ENCODE assay signal across 9 mouse cellular contexts in genomic region chr11:102137625-102138446, GRCm38 (mm10). TPM values are rescaled to one million over a fixed set of nuclear protein-coding genes. Genes with fewer than 3 reads are reported as not detected.
DNase-seq lines count a peak whose midpoint lies in the region; ATAC-seq lines count a peak whose summit lies in the region.
"Had no signal": no experiment of that assay in that cellular context is flagged by ENCODE, and none has a peak within 500 bp of the region (broad histone marks: within the 10 kb centered on the region; RNA-seq: fewer than 3 reads in every experiment).

No protein-coding gene starts in this region.

- no peaks in the 10 kb centered on the region for H3K4me1 ChIP-seq in neural tube, embryonic 11.5 days (ENCODE audit: control insufficient read depth, insufficient read depth, low read length)
- peaks cover 11% of the 10 kb centered on the region for H3K4me1 ChIP-seq in hindbrain, embryonic 10.5 days (replicated peaks)
- peaks cover 17% of the 10 kb centered on the region for H3K4me1 ChIP-seq in megakaryocyte, embryonic 14.5 days

- H3K4me3 ChIP-seq in neural tube, embryonic 11.5 days (ENCODE audit: low read depth, low read length), result 0 out of 2 replicates have a peak overlapping the region, but pooled peaks have one; percentile 8
- H3K4me3 ChIP-seq in hindbrain, embryonic 10.5 days, result peak overlapping the region; percentile 37
- peak overlapping the region; percentile 85 for H3K4me3 ChIP-seq in megakaryocyte, embryonic 14.5 days (replicated peaks)

- DNase-seq in neural tube, embryonic 11.5 days (ENCODE audit: low spot score), result no peak
- DNase-seq in neural tube, embryonic 10.5 days (ENCODE audit: extremely low spot score, low spot score), result no peak
- DNase-seq in hindbrain, embryonic 10.5 days (ENCODE audit: low spot score), result no peak
- no peak for DNase-seq in spleen, adult 12 weeks (ENCODE audit: low spot score)
- no peak for DNase-seq in ovary, adult 18-20 months (ENCODE audit: low spot score)
- DNase-seq in left cerebral cortex, adult 18-20 months (ENCODE audit: low spot score in 2 of 2), result no peak

- H3K27ac ChIP-seq in neural tube, embryonic 11.5 days (ENCODE audit: low read depth, low read length), result no peak overlapping the region
- H3K27ac ChIP-seq in hindbrain, embryonic 10.5 days, result no peak overlapping the region

- 48% methylated on average over 13 of the region's 13 CpGs for WGBS in neural tube, embryonic 11.5 days
- 49% methylated on average over 13 of the region's 13 CpGs for WGBS in hindbrain, embryonic 10.5 days

- H3K9ac ChIP-seq in neural tube, embryonic 11.5 days (ENCODE audit: low read length), result 0 out of 2 replicates have a peak overlapping the region, but pooled peaks have one; percentile 44

- H3K9me3 ChIP-seq in neural tube, embryonic 11.5 days (ENCODE audit: control insufficient read depth, low read length), result no peaks in the 10 kb centered on the region
- no peaks in the 10 kb centered on the region for H3K9me3 ChIP-seq in hindbrain, embryonic 10.5 days
- no peaks in the 10 kb centered on the region for H3K9me3 ChIP-seq in megakaryocyte, embryonic 14.5 days

- H3K4me2 ChIP-seq in neural tube, embryonic 11.5 days (ENCODE audit: low read depth), result peak overlapping the region; percentile 42

- no peak for ATAC-seq in neural tube, embryonic 11.5 days (ENCODE audit: insufficient read depth, low FRiP score, low TSS enrichment)
- no peak for ATAC-seq in cerebellum, adult (ENCODE audit: insufficient number of reproducible peaks, low FRiP score, low TSS enrichment)

- H3K27me3 ChIP-seq in neural tube, embryonic 11.5 days (ENCODE audit: control insufficient read depth, insufficient read depth, low read length), result 0 out of 2 replicates have a peak, but pooled peaks cover 2% of the 10 kb centered on the region
- H3K27me3 ChIP-seq in hindbrain, embryonic 10.5 days (ENCODE audit: insufficient read depth, poor library complexity, severe bottlenecking), result peaks cover 55% of the 10 kb centered on the region
- peaks cover 42% of the 10 kb centered on the region for H3K27me3 ChIP-seq in megakaryocyte, embryonic 14.5 days (replicated peaks)

- H3K36me3 ChIP-seq in neural tube, embryonic 11.5 days (ENCODE audit: control insufficient read depth, insufficient read depth, low read length), result no peaks in the 10 kb centered on the region
- H3K36me3 ChIP-seq in hindbrain, embryonic 10.5 days, result no peaks in the 10 kb centered on the region
- H3K36me3 ChIP-seq in megakaryocyte, embryonic 14.5 days (replicated peaks; ENCODE audit: low read length), result no peaks in the 10 kb centered on the region

RNA-seq across cellular contexts. Expression of gene Nags, which starts 7.5 kb away (rescaled TPM):
- not detected in 2 replicates for polyA plus RNA-seq in neural tube, embryonic 11.5 days (2014; fragmentation: Nextera tagmentation; extraction: Ambion mirVana)
- 0.10 TPM in 1 of 2 replicates, not detected in the other for polyA plus RNA-seq in hindbrain, embryonic 10.5 days (2016; fragmentation: Nextera tagmentation; extraction: Ambion mirVana)
- not detected in 2 replicates for polyA plus RNA-seq in megakaryocyte, embryonic 14.5 days (2012; ENCODE audit: insufficient read depth, low replicate concordance)
- not detected for total RNA-seq in left cerebral cortex, adult 18-20 months (2021)

RNA-seq across cellular contexts. Expression of gene Tmem101, which starts 18.4 kb away (rescaled TPM):
- 34.2 and 34.9 TPM in 2 replicates for polyA plus RNA-seq in neural tube, embryonic 11.5 days (2014; fragmentation: Nextera tagmentation; extraction: Ambion mirVana)
- 36.1 and 41.2 TPM in 2 replicates for polyA plus RNA-seq in hindbrain, embryonic 10.5 days (2016; fragmentation: Nextera tagmentation; extraction: Ambion mirVana)
- 13.5 TPM in 1 of 2 replicates, not detected in the other for polyA plus RNA-seq in megakaryocyte, embryonic 14.5 days (2012; ENCODE audit: insufficient read depth, low replicate concordance)
- 10 to 100 TPM; 24.6 to 25.3 TPM for total RNA-seq in left cerebral cortex, adult 18-20 months (2021)

RNA-seq across cellular contexts. Expression of gene Pyy, which starts 30.2 kb away (rescaled TPM):
- polyA plus RNA-seq in neural tube, embryonic 11.5 days (2014; fragmentation: Nextera tagmentation; extraction: Ambion mirVana), result 1.0 TPM in 1 of 2 replicates, not detected in the other
- 0.50 and 0.97 TPM in 2 replicates for polyA plus RNA-seq in hindbrain, embryonic 10.5 days (2016; fragmentation: Nextera tagmentation; extraction: Ambion mirVana)
- polyA plus RNA-seq in megakaryocyte, embryonic 14.5 days (2012; ENCODE audit: insufficient read depth, low replicate concordance), result not detected in 2 replicates
- total RNA-seq in left cerebral cortex, adult 18-20 months (2021), result not detected

RNA-seq across cellular contexts. Expression of gene Ppy, which starts 36.7 kb away (rescaled TPM):
- not detected in 2 replicates for polyA plus RNA-seq in neural tube, embryonic 11.5 days (2014; fragmentation: Nextera tagmentation; extraction: Ambion mirVana)
- not detected in 2 replicates for polyA plus RNA-seq in hindbrain, embryonic 10.5 days (2016; fragmentation: Nextera tagmentation; extraction: Ambion mirVana)
- 2.3 TPM in 1 of 2 replicates, not detected in the other for polyA plus RNA-seq in megakaryocyte, embryonic 14.5 days (2012; ENCODE audit: insufficient read depth, low replicate concordance)
- total RNA-seq in left cerebral cortex, adult 18-20 months (2021), result not detected
- polyA plus RNA-seq: small intestine, adult 2 months had no signal

RNA-seq across cellular contexts. Expression of gene Lsm12, which starts 47.3 kb away (rescaled TPM):
- polyA plus RNA-seq in neural tube, embryonic 11.5 days (2014; fragmentation: Nextera tagmentation; extraction: Ambion mirVana), result 74.2 and 81.9 TPM in 2 replicates
- polyA plus RNA-seq in hindbrain, embryonic 10.5 days (2016; fragmentation: Nextera tagmentation; extraction: Ambion mirVana), result 119 and 148 TPM in 2 replicates
- polyA plus RNA-seq in megakaryocyte, embryonic 14.5 days (2012; ENCODE audit: insufficient read depth, low replicate concordance), result 36.7 and 120 TPM in 2 replicates
- total RNA-seq in left cerebral cortex, adult 18-20 months (2021), result 10 to 100 TPM; 55.0 to 64.2 TPM

Comparison
In these comparisons a context has a peak if more than half of its experiments do, and no peak if none do; other contexts are left out.
1. H3K4me3 ChIP-seq: peak in every context shown above with its lines; median percentile 85 in megakaryocyte, embryonic 14.5 days; 37 in hindbrain, embryonic 10.5 days; 8 in neural tube, embryonic 11.5 days.